15 mouse cellular contexts compared by ENCODE assay signal in the genomic region with DNA sequence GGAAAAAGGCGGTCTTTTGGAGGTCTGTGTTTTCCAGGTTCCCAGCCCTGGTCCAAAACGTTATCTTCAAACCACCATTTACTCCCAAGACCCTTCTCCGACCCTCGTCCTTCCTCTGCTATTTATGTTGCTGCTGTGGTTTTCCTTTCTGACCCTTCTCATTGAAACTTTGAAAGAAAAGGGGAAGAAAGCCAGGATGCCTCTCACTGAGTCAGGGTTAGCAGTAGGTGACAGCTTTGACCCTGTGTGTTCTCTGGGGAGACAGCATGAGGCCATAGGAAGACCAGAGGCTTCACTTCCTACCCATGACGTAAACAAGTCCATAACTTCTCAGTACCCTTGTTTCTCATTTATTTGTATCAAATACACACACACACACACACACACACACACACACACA.
"Had no signal": no experiment of that assay in that cellular context is flagged by ENCODE, and none has a peak within 500 bp of the region (broad histone marks: within the 10 kb centered on the region; RNA-seq: fewer than 3 reads in every experiment).

No protein-coding gene starts in this region.

- H3K4me1 ChIP-seq: limb, embryonic 13.5 days; midbrain, embryonic 15.5 days; neural tube, embryonic 12.5 days had no signal

- H3K27ac ChIP-seq: intestine, embryonic 15.5 days; layer of hippocampus, adult 2 months; limb, embryonic 13.5 days; liver, embryonic 13.5 days; midbrain, embryonic 10.5 days; midbrain, embryonic 15.5 days; neural tube, embryonic 12.5 days had no signal

- H3K4me2 ChIP-seq: intestine, embryonic 15.5 days; limb, embryonic 13.5 days; liver, embryonic 13.5 days; midbrain, embryonic 15.5 days; neural tube, embryonic 12.5 days had no signal

- DNase-seq: kidney, adult 18-20 months; kidney, postnatal 36 days; left cerebral cortex, postnatal 4 days; liver, embryonic 13.5 days; lung, adult 18-20 months; lung, postnatal 10 days; lung, postnatal 4 days; retina, postnatal 1 day; thymus, postnatal 36 days had no signal

- H3K27me3 ChIP-seq: intestine, embryonic 15.5 days; limb, embryonic 13.5 days; liver, embryonic 13.5 days; neural tube, embryonic 12.5 days had no signal

- ATAC-seq: intestine, embryonic 15.5 days; midbrain, embryonic 15.5 days had no signal

- H3K9me3 ChIP-seq: intestine, embryonic 15.5 days; limb, embryonic 13.5 days; liver, embryonic 13.5 days; midbrain, embryonic 10.5 days; midbrain, embryonic 15.5 days; neural tube, embryonic 12.5 days had no signal

- H3K4me3 ChIP-seq: intestine, embryonic 15.5 days; layer of hippocampus, adult 2 months; limb, embryonic 13.5 days; liver, embryonic 13.5 days; midbrain, embryonic 10.5 days; midbrain, embryonic 15.5 days; neural tube, embryonic 12.5 days had no signal

- H3K36me3 ChIP-seq: intestine, embryonic 15.5 days; limb, embryonic 13.5 days; liver, embryonic 13.5 days; midbrain, embryonic 10.5 days; midbrain, embryonic 15.5 days; neural tube, embryonic 12.5 days had no signal

- H3K9ac ChIP-seq: intestine, embryonic 15.5 days; limb, embryonic 13.5 days; liver, embryonic 13.5 days; midbrain, embryonic 15.5 days; neural tube, embryonic 12.5 days had no signal
